Mouse (Mus musculus) T-helper 17 cell (primary cell): ENCODE measurements around the gene Cdkl4.

ENCODE experiments used
- in situ Hi-C, 2 experiments: fragments of 300-600 bp; cut with MboI, MseI; formaldehyde crosslinking; loops; 1 replicate in 1 of 2; 2 replicates in 1 of 2; pipeline ENCODE4 v1.15.1; 2025; ENCODE audit warnings: high pct_unique_total_duplicates in 2 of 2

Cdkl4 gene

DNA sequence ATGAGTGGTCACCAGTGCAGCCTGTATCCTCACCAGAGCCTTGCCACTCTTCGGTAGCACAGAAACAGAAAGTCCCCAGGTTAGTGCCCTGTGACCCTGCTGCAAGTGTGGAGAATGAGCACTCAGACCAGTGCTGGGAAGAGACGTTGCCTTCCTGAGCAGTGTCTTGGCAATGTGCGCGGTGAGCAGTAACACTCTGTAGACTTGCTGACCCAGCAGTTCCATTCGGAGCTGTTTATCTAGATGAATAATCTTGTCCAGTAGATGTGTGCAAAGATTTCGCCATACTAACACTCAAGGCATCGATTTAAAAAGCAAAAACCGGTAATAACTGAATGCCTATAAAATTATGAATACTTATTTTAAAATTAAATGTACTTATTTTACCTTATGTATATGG is 57.1 kb downstream of the Cdkl4 start:
- in situ Hi-C loops, result no loop called here

DNA sequence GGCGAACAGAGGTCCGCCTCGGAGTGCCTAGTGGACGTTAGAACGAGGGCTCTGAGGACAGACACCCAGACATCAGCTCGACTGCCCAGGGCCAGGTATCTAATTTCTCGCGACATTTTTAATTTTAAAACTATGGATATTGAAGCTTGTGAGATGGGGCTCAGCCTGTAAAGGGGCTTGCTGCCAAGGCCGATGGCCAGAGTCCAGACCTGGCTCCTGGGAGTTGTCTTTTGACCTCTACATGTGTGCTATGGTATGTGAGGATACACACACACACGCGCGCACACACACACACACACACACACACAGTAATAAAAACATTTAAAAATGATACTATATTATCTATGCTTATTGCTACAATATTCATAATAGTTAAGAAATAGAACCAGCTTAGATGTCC is 58.8 kb downstream of the Cdkl4 start:
- in situ Hi-C loops, result no loop called here

DNA sequence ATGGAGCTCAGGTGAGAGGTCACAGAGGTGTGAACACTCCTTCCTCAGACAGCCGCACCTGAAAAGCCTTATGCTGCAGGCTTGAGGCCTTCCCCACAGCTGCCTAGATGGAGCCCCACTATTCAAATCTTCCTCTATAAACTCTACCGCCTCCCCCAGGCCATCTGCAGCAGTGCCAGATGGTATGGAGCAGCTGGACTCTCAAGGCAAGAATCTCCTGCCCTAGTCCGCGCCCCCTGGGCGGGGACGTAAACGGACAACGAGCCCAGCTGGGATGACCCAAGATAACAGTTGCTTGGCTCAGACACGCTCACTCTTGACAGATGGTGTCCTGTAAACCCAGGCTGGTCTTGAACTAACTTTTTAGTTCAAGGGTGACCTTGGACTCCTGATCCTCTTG is 60.4 kb downstream of the Cdkl4 start:
- in situ Hi-C loops, result no loop called here

DNA sequence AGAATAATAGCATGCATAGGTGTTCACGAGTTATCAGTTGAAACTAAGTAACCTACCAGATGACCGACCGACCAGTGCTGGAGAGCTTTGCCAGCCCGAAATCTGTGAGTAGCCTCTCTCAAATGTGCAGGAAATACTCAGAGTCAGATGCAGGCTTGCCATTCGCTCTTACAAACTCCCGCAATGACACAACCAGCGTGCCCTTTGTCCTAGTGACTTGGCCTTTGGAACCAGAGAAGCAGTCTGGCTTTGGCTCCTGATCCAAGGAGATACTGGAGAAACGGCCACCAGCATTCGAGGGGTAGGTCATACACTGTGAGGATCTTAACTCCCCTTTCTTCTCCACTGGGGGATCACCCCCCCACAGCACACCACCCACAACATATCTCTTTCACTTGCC is 61.7 kb downstream of the Cdkl4 start:
- in situ Hi-C loops, result no loop called here

DNA sequence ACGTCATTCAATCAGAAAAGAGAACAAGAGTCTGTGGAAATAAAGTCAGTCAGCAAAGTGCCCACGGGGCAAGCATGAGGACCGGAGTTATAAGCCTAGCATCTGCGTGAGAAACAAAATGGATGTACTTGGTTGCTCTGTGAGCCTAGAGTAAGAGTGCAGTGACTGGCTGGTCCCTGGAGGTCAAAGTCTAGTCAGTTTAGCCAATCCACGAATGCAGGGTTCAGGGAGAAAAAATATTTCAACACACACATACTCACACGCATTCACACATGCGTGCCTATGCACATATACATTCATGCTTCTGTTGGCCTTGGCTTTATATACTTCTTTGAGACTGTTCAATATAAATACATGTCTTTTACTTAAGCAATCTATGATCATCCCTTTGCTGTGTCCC is 62.1 kb downstream of the Cdkl4 start:
- in situ Hi-C loops, result no loop called here

DNA sequence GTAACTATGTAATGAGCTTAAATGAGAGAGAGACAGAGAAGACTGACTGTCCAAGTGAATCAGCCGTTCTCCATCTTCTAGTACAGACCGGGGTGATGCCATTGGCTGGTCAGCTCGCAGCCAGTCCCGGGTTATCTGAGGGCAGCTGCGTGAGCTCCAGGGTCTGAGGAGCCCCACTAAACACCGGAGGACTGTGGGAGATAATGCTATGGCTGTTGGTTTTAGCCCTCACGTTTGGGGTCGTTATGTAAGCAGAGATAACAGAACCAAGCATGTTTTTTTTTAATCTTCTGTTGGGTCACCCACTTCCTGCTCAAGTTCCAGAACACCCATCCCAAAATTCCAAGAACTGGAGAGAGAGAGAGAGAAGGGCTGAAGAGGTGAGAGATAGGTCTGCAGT is 63.8 kb downstream of the Cdkl4 start:
- in situ Hi-C loops, result no loop called here

DNA sequence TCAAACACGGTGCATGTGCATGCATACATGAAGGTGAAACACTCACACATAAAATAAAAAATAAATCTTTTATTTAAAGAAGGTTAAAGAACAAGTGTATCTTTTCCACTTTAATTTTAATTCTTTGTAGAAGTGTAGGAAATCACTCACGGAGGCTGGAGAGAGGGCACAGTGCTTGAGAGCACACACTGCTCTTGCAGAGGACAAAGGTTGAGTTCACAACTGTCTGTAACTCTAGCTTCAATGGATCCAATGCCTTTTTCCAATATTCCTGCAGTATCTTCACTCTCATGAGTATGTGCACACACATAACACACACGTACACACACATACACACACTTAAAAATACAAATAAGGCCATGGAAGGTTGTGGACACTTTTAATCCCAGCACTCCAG is 67.2 kb downstream of the Cdkl4 start:
- in situ Hi-C loops, result no loop called here

DNA sequence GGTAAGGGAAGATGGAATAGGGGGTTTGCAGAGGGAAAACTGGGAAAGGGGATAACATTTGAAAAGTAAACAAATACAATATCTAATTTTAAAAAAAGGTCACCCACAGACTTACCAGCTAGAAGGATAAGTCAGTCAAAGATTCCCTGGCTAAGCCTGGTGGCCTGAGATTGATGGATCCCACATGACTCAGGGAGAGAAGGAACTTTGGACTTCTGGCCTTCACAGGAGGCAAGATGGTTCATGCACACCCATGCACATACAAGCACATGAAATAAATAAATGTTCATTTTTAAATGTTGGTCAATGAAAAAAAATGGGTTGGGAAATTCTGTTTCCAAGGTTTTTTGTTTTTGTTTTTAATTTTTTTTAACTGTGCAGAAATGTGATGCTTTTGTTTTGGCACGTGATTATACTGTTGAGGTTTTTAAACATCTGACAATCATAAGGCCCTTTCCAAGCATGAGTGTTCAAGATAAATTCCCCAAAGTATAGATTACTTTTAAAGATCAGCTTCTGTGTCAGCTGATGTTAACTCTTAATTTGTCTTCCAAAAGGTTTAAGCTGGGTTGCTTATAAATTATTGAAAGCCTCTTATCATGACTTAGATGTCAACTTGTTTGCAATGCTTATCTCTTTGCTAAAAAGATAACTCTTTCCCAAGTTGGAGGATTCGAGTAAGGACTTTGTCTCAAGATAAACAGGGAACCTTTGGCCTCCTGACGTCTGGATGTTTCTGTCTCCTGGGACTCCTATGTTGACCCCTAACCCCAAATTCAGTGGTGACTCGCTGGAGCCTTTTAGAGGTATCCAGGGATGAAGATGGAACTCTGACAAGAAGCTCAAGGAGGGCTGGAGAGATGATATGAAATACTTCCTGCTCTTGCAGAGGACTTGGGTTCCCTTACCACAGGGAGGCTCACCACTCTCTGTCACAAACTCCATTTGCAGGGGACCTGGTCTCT is 67.8 kb downstream of the Cdkl4 start:
- in situ Hi-C loops, result no loop called here

DNA sequence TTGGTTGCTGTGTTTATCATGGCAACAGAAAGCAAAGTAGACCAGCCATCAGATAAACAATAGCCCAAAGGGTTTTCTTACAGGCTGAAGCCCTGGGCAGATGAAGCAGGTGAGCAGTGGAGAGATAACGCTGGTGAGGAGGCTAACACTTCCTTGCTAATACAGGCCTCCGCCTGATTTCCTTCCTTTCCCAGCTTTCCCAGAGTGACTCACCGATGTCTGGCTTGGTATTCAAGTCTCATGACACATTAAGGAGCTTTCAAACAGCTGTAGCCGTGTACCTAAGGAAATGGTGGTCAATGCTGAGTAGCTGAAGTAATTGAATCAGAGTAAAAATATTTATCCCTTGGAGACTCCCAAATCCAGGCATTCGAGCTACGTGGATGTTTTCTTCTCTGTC is 71.8 kb downstream of the Cdkl4 start:
- in situ Hi-C loops, result no loop called here

DNA sequence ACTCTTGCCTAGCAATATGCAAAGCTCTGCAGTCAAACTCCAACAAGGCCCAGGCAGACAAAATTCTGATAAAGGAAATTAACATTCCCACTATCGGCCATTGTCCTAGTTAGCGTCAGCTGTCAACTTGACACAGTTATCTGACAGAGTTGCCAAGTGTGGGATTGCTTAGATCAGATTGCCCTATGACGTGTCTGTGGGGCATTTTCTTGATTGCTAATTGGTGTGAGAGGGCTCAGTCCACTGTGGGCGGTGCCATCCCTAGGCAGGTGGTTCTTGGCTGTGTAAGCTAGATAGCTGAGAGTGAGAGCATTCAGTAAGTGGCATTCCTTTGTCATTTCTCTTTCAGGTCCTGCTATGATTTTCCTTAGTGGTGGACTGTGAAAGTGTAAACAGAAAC is 72.3 kb downstream of the Cdkl4 start:
- in situ Hi-C loops, result no loop called here

DNA sequence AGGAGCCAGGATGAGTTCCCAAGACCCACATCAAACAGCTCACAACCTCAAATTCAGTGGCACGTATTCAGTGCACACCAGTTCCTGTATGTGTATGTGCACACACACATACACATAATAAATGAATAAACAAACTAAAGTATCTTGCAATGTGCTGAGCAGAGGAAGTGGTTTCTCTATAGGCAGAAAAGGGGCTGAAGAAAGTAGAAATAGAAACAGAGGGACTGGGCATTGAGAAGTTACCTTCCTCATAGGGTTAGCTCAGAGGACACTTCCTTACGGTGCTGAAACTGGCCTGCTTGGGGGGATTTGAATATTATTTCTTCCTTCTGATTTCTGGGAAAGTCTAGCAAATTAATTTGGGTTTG is 75.8 kb downstream of the Cdkl4 start:
- in situ Hi-C loops, result no loop called here

DNA sequence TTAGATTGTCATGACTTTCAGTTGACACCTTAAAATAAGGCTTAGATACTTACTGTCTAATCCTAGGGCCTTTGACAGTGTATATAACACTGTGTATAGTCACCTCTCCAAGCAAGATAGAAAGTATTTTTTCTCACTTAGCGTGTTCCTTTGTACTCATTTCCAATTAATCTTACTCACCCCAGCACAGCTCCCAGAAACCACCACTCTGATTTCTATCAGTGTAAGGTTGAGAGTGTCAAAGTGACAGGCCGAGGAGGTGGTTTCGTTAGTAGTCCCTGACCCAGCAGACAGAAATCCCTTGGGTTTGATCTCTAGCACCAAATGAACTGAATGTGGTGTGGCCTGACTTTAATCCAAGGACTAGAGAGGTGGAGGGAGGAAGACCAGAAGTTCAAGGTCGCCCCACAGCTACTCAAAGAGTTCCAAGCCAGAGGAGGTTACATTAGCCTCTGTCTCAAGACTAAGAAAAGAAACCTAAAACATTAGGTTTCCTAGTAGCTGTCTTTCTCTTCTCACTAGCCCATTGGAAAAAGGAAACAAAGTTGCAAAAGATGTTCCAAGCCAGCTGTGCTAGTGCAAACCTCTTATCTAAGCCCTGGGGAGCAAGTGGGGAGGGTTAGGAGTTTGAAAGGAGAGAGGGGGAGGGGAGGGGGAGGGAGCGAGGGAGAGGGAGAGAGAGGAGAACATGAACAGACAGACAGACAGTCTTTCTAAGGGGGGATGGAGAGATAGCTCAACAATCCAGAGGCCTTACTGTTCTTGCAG is 76.4 kb downstream of the Cdkl4 start:
- in situ Hi-C loops, result no loop called here

DNA sequence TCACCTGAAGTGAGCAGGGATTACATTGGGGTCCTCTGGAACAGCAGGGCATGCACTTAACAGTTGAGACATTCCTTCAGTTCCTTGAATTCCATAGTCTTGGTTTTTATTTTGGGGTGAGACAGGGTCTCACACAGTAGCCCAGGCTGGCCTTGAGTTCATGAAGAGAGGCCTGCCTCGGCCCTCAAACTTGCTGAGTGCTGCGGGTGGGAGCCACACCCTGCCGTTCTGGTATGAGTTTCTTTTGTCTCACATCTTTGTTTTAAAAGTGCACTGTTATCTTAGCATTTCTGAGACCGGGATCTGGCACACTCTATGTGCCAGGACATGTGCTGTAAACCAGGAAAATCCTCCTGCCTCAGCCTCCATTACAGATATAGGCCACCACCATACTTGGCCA is 77.6 kb downstream of the Cdkl4 start:
- in situ Hi-C loops, result no loop called here

DNA sequence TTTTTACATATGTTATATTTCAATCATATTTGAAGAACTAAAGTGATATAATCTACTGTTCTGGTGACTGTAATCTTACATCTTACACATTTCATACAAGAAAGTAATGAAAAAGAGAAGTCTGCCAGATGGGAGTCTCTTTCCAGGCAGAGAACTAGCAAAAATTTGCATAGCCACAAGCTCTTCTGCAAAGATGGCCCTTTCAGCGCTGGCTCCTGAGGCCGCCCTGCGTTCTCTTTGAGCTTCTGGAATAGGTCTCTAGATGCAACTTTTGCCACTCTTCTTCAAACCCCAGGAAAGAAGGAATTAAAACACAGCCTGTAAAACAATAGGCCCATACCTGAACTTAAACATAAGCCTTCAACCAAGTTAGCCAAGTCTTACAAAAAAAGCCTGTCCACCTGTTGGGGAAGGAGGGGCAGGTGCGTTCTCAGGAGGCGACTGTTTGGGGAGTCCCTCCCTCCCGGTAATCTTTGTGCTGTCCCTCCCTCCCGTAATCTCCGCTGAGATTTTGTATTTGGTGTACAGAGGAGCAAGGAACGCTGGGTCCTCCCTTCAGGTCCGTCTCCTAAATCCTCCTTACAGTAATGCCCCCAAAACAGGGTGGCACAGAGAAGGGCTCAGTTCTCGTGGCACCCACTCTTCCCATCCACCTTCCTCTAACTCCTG is 78.9 kb downstream of the Cdkl4 start:
- in situ Hi-C loops, result loop anchor here in 1 of 2 experiments (25.0 kb wide), 1 partner anchor 1136 kb away; the partner anchor contains the start of gene Cdc42ep3

DNA sequence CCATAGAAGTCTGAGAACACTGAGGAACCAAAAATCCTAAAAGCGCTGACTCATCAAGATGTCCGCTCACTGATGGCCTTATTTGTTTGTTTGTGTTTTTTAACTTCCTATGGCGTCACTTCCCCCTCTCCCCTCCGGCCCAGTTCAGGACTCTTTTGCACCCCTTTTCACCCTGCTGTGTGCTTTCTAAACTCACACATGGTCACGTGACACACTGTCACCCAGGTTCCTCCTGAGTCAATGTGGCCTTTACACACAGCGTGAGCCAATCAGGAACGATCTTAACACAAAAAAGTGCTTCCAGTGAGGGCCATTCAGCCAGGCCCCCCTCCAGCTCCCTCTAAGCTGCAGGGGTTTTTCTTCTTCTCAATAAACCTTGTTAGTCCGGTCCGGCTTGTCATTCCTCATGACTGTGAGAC is 80.4 kb downstream of the Cdkl4 start:
- in situ Hi-C loops, result loop anchor here in 1 of 2 experiments (25.0 kb wide), 1 partner anchor 1135 kb away; the partner anchor contains the start of gene Cdc42ep3

DNA sequence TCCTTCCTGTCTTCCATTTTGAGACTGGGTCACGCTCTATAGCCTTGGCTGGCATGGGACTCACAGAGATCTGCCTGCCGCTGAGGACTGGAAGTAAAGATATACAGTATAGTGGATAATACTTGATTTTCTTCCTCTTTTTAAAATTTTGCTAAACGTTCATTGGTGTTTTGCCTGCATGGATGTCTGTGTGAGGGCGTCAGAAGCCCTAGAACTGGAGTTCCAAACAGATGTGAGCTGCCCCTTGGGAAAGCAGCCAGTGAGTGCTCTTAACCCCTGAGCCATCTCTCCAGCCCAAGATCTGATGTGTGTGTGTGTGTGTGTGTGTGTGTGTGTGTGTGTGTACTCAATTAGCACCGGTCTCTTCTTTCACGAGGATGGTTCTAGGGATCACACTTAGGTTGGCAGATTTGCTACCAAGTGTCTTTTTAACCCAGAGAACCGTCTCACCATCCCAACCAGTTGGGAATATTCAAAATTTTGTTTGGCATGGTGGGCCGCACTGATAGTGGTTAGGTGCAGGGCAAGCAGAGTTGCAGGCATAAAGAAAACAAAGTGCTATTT is 80.9 kb downstream of the Cdkl4 start:
- in situ Hi-C loops, result loop anchor here in 1 of 2 experiments (25.0 kb wide), 1 partner anchor 1134 kb away; the partner anchor contains the start of gene Cdc42ep3

DNA sequence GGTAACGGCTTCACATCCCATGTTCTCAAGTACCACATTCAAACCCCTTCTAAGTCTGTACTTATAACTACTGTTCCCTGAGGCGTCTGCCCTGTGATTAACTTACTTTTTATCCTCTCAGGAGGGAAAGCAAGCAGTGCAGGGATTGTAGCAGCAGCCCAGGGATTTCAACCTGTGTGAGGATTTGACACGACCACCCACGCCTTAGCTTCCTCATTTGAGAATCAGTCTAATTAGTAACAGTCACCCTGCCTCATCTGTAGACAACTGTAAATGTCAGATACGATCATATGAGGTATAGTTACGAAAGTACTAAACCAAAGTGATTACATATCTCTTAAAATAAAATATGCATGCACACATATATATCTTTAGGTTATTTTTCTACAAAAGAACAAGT is 81.4 kb downstream of the Cdkl4 start:
- in situ Hi-C loops, result loop anchor here in 1 of 2 experiments (25.0 kb wide), 1 partner anchor 1134 kb away; the partner anchor contains the start of gene Cdc42ep3

DNA sequence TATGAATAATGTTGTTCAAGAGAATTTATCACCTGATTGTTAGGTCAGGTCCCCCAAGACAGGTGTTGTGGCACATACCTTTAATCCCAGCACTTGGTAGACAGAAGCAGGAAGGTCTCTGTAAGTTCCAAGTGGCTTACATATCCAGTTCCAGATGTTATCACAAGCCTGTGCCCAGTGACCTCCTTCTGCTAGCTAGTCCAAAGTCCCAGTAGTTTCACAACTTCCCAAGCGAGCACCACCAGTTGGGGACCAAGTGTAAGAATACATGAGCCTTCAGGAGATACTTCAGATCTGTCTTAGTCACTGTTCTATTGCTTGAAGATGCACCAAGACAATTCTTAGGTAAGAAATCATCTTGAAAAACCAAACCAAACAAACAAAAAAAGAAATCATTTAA is 83.7 kb downstream of the Cdkl4 start:
- in situ Hi-C loops, result loop anchor here in 1 of 2 experiments (25.0 kb wide), 1 partner anchor 1132 kb away; the partner anchor contains the start of gene Cdc42ep3

DNA sequence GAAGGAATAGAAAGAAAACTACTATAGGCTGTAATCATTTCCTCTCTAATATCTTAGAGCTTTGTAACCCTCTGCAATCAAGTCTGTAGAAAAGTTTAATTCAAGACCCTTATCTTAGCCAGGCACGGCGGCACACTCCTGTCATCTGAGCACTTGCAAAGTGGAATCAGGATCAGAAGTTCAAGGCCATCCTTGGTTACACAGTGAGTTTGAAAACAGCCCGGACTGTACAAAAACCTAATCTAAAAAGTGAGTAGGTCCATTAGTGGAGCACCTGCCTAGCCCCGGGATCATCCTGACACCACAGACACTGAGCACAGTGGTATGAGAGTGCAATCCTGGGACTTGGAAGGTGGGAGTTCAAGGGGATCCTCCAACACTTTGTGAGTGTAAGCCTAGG is 84.8 kb downstream of the Cdkl4 start:
- in situ Hi-C loops, result loop anchor here in 1 of 2 experiments (25.0 kb wide), 1 partner anchor 1131 kb away; the partner anchor contains the start of gene Cdc42ep3

DNA sequence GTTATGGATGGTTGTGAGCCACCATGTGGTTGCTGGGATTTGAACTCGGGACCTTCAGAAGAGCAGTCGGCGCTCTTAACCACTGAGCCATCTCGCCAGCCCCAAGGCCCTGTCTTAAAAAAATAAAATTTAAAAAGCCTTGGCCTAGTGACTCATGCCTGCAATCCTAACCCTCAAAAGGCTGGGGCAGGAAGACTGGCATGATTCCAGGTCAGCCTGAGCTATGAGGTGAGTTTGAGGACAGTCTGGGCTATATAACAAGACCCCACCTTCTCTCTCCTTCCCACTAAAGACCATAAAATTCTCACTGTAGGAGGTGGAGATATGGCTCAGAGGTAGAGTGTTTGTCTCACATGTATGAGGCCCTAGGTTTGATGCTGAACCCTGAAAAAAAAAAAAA is 85.3 kb downstream of the Cdkl4 start:
- in situ Hi-C loops, result loop anchor here in 1 of 2 experiments (25.0 kb wide), 1 partner anchor 1130 kb away; the partner anchor contains the start of gene Cdc42ep3

DNA sequence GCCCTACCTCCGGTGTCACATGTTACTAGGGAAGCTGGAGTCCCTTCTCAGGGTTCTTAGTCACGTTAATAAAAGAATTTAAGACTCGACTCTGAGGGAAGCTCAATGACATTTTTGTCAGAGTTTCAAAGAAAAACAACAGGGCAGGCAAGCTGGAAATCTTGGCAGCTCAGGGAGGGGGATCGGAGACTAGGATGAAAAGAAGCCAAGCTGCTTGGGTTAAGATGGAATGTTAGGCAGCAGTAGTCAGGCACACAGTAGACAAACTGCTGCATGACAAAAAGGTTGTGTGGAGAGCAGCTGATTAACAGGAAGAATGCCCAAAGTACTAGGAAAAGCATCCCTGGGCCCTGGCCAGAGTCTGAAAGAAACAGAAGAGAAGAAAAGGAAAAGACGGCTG is 87.4 kb downstream of the Cdkl4 start:
- in situ Hi-C loops, result loop anchor here in 1 of 2 experiments (25.0 kb wide), 1 partner anchor 1128 kb away; the partner anchor contains the start of gene Cdc42ep3
